Mouse (Mus musculus) ES-Bruce4 (cell line): ENCODE measurements around the gene Cd70.
A peak's percentile ranks its signal among the peaks of the same experiment; 100 is the strongest.

Experiments used
- CTCF ChIP-seq: IDR thresholded peaks from one replicate; pipeline ENCODE4 v1.8.1; 2011; ENCODE audit warnings: low read depth, low read length
- EP300 ChIP-seq: IDR thresholded peaks from 2 replicates; pipeline ENCODE4 v1.6.1; 2011; ENCODE audit warnings: low read depth, low read length; ENCODE audit not compliant: insufficient read depth
- POLR2A ChIP-seq: IDR thresholded peaks from one replicate; pipeline ENCODE4 v1.8.1; 2011; ENCODE audit warnings: low read length; ENCODE audit not compliant: insufficient read depth

DNA sequence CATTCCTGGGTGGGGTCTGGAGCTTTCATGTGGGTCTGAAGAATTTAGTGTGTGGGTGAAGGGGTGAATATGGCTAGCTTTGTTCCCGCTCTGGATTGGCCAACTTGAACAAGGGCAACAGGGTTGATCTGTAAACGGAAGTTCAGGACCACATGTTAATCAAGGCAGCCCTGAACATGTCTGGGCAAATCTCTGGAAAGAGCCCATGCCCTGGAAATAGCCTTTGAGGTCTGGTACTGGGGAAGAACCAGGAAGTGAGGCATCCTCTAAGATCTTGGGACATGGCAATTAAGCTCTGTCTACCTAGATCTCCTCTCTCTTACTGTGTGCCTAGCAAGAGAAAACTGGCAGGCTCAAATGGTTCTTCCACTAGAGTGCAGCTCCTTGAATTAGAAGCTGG, 27.7 kb downstream of the Cd70 start:
- TF ChIP-seq CTCF (no peak), POLR2A (no peak), EP300 (0 out of 2 replicates have a peak, but pooled peaks have one; percentile 7)
